Mouse (Mus musculus) MEL (cell line): Measurements from ENCODE around the gene Pomt2.

Experiments used
- CTCF ChIP-seq, 3 experiments: IDR thresholded peaks in 2 of 3; conservative IDR thresholded peaks in 1 of 3; 2 replicates each; pipeline ENCODE4 v1.5.1; 2011 to 2012; ENCODE audit warnings: low read length in 3 of 3, low read depth in 2 of 3, mild to moderate bottlenecking in 2 of 3, improper control_type of control experiment in 1 of 3, inconsistent platforms in 1 of 3, mixed read lengths in 1 of 3, moderate library complexity in 1 of 3; ENCODE audit not compliant: control insufficient read depth in 1 of 3, insufficient read depth in 1 of 3, poor library complexity in 1 of 3, severe bottlenecking in 1 of 3
- E2F4 ChIP-seq: IDR thresholded peaks from 2 replicates; pipeline ENCODE4 v1.6.1; 2011; ENCODE audit warnings: low read depth, low read length, improper control_type of control experiment, borderline replicate concordance
- EP300 ChIP-seq, 2 experiments: IDR thresholded peaks; 2 replicates each; pipeline ENCODE4 v1.6.1; 2011; ENCODE audit warnings: improper control_type of control experiment in 2 of 2, low read length in 2 of 2, low read depth in 1 of 2, mild to moderate bottlenecking in 1 of 2
- MAX ChIP-seq: IDR thresholded peaks from 2 replicates; pipeline ENCODE4 v1.6.1; 2011; ENCODE audit warnings: low read length, improper control_type of control experiment
- POLR2A ChIP-seq, 2 experiments: IDR thresholded peaks; 2 replicates each; pipeline ENCODE4 v1.6.1; 2011 to 2012; ENCODE audit warnings: low read length in 2 of 2, mild to moderate bottlenecking in 2 of 2, control low read depth in 1 of 2, improper control_type of control experiment in 1 of 2, low read depth in 1 of 2, moderate library complexity in 1 of 2; ENCODE audit not compliant: control insufficient read depth in 1 of 2, insufficient read depth in 1 of 2, poor library complexity in 1 of 2
- USF1 ChIP-seq: IDR thresholded peaks from 2 replicates; pipeline ENCODE4 v1.6.1; 2014; ENCODE audit warnings: low read depth, mild to moderate bottlenecking, inconsistent platforms, low read length, improper control_type of control experiment, moderate library complexity
- USF2 ChIP-seq, 2 experiments: IDR thresholded peaks; 2 replicates each; pipeline ENCODE4 v1.6.1; 2011 to 2012; ENCODE audit warnings: improper control_type of control experiment in 2 of 2, low read length in 2 of 2, borderline replicate concordance in 1 of 2, inconsistent platforms in 1 of 2, low read depth in 1 of 2, mild to moderate bottlenecking in 1 of 2; ENCODE audit not compliant: insufficient read depth in 1 of 2
- ZKSCAN1 ChIP-seq: IDR thresholded peaks from 2 replicates; pipeline ENCODE4 v1.6.1; 2012; ENCODE audit warnings: low read depth, mild to moderate bottlenecking, inconsistent platforms, low read length, improper control_type of control experiment, moderate library complexity
- ZNF384 ChIP-seq: IDR thresholded peaks from 2 replicates; pipeline ENCODE4 v1.6.1; 2012; ENCODE audit warnings: low read depth, mild to moderate bottlenecking, inconsistent platforms, low read length, improper control_type of control experiment

- TF ChIP-seq E2F4: no peak
- no peak for TF ChIP-seq MAX
- no peak for TF ChIP-seq USF2 (IDR thresholded peaks at IDR 0.05; ENCODE audit: borderline replicate concordance in 1 of 2, insufficient read depth in 1 of 2, low read depth in 1 of 2, low read length in 2 of 2)
- no peak for TF ChIP-seq POLR2A (IDR thresholded peaks at IDR 0.05; ENCODE audit: control insufficient read depth in 1 of 2, insufficient read depth in 1 of 2, low read depth in 1 of 2, low read length in 2 of 2, poor library complexity in 1 of 2)
- no peak for TF ChIP-seq CTCF (IDR thresholded peaks at IDR 0.05 in 2 of 3, conservative IDR thresholded peaks at IDR 0.05 in 1 of 3; ENCODE audit: control insufficient read depth in 1 of 3, insufficient read depth in 1 of 3, low read depth in 2 of 3, low read length in 3 of 3, poor library complexity in 1 of 3, severe bottlenecking in 1 of 3)
- no peak for TF ChIP-seq ZKSCAN1
- TF ChIP-seq ZNF384: no peak
- TF ChIP-seq EP300 (IDR thresholded peaks at IDR 0.05; ENCODE audit: low read depth in 1 of 2, low read length in 2 of 2): no peak
- no peak for TF ChIP-seq USF1
These were observed 9.0 kb downstream of the Pomt2 start for GRCm38 (mm10) chr12:87138768-87139167.
